Mouse (Mus musculus): ENCODE results near the gene 2200002D01Rik. TPM values are rescaled to one million over a fixed set of nuclear protein-coding genes. Genes with fewer than 3 reads are reported as not detected.

The 2200002D01Rik gene
- 1 to 10 TPM in 1 of 2 experiments, under 1 TPM in 1; 0.66 to 1.1 TPM for total RNA-seq (2021)
- long read RNA-seq, experiment 1, partial matches to known transcripts, result 0 of 1 reads
- long read RNA-seq, experiment 1, other reads (novel, unspliced or antisense), result 0 of 1 reads
- long read RNA-seq, experiment 2, partial matches to known transcripts, result 0 of 2 reads
- long read RNA-seq, experiment 2, other reads (novel, unspliced or antisense), result 0 of 2 reads

DNA sequence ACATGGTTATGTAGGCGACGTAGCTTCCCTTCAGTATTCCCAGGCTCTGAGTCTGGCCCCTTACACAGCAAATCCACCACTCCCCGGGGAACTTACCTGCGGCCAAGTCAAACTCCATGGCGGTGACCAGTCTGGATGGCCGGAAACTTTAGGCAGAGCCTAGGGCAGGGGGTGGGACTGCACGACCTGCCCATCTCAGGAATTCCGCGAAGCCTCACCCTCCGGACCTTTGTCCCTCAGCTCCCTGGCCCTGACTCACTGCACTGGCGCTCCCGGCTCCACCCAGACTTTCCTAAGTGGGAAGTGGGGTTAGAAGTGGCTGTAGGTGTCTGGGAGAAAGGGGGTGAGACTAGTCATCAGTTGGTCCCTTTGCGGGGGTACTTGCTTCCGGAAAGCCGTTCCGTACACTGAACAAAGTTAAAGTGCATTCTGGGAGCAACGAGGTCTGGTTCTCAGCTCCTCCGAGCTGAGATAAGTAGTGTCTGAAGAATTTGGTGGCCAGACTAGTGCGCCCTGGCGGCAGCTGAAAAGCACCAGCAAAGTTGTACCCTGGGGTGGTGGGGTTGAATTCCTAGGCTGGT, at the start of gene 2200002D01Rik:
Gene 2200002D01Rik, minus strand, starts transcription at position 206 of the 581 bp plus-strand sequence.
- no peak for DNase-seq (ENCODE audit: low spot score)

DNA sequence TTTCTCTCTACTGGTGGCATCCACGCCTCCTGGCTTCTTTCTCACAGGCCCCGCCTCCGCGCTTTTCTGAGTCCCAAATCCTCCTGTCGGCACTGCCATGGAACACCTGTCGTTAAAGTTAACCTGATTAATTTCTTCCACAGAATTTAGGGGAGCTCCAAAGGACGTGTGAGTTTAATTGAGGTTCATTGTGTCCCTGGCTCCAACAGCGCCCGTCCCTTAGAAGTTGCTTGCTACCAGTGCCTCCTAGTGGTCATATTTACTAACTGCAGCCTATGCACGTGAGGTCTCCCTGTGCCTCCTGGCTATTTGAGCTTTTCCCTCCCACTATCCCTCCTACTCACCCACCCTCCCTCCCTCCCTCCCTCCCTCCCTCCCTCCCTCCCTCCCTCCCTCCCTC, 48.7 kb upstream of the 2200002D01Rik start:
- DNase-seq (ENCODE audit: low spot score), result peak; percentile 76

DNA sequence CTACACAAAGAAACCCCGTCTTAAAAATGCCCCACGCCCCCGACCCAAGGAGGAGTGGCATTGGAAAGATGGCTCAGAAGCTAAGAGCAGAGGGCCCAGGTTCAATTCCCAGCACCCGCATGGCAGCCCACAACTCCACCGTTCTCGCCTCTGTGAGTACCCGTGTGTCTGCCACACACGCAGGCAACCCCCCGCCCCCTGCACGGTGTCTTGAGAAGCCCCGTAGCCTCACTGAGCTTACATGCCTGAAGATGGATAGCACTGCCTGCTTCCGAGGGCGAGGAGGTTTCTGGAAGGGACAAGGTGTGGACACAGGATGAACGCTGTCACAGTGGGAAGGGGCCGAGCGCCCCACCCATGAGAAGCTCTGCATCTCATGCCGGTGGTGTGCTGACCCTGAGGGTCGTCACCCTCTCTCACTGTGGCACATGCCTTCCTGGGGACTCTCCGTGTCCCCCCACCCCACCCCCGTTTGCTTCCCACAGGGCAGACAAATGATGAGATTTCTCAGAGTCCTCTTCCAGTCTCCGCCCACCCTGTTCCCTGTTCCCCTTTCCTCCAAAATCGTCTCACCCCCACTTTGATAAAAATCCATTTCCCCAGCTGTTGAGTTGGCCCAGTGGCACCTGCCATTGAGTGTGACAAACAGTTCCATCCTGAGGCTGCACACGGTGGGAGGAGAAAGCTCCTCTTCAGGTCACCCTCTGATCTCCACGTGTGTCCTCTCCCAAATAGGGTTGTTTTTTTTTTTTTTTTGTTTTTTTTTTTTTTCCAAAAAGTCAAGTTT, 47.8 kb upstream of the 2200002D01Rik start:
- no peak for DNase-seq (ENCODE audit: low spot score)

DNA sequence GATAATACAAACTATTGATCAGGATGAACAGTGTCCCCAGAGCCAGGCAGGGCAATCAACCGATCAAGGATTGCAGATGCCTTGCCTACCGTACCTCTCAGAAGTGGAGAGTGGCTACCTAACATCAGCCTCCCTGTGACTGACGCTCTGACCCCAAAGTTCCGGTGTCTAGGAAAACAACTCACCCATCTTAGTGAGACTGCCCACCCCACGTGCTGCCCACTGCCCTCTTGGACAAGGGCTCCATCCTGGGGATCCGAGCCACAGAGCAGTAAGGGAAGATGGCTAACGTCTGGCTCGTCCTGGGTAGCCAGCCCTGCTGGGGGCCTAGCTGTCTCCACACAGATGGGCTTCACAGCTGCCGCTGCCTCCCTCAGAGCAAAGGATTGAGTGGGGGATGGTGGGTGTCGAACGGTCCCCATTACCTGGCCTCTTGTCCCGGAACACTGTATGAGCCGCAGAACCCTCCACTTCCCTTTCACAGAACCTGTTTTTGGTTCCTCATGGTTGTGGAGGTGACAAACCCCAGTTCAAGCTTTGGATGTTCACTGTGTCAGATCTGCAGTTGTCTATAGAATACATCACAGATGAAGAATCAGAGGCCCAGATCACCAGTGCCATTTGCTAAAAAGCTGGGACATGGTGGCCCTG, 46.0 kb upstream of the 2200002D01Rik start:
- no peak for DNase-seq (ENCODE audit: low spot score)

DNA sequence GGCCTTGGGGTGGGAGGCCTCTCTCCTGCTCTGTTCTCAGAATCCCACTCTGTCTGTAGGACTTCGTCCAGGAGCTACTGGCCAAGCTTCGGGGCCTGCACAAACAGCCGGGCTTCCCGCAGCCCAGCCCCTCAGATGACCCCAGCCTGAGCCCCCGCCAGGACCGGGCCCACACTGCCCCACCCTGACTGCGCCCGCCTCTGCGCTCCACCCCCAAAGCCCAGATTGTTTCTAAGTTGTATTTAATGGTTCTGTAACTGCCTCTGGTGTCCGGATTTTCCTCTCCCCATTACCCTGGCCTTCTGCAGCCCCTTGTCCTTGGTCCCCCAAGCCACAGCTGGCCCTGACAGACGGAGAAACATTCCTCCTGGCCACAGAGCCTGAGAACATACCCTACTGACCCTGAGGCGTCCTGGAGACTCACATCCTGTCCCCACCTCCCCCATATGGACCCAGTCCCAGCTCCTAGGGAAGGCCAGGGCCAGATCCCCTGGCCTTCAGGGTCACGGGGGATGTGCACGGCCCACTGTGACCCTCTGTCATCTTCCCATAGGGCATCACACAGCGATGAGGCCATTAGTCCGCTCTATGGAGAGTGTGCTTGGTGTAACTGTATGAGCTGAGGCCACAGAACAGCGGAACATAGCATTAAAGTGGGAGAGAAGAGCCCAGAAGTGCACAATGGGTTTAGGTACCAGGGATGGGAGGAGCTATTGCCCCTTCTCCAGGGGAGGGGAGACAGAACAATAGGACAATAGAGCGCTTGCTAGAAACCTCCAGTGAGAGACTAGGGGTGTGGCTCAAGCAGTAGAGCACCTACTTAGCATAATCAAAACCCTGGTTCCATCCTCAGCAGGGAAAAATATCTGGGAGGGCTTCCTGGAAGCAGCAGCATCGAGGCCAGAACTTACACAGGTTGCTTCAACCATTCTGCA, 45.1 kb upstream of the 2200002D01Rik start:
- DNase-seq (ENCODE audit: low spot score), result no peak

DNA sequence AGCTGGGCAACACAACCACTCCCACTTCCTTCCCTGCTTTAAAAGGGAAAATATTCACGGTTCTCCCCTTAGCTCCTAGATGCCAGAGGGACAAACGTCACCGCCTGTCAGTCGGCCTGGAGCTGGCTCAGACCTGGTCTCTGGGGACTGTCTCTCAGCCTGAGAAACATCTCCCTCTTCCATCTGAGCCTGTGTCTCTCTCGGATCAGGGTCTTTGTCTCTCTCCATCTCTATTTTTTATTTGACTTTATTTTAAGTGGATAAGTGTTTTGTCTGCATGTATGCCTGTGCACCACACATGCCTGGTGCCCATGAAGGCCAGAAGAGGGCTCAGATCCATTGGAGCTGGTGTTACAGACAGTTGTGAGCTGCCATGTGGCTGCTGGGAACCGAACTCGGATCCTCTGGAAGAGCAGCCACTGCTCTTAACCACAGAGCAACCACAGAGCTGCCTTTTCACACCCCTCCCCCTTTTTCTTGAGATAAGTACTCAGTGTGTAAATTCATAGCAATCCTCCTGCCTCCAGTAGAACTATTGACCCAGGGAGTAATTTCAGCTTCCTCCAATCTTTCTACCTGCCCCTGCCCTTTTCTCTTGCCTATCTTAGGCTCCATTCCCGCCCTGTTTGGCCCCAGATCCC, 44.3 kb upstream of the 2200002D01Rik start:
- DNase-seq (ENCODE audit: low spot score), result peak; percentile 43

DNA sequence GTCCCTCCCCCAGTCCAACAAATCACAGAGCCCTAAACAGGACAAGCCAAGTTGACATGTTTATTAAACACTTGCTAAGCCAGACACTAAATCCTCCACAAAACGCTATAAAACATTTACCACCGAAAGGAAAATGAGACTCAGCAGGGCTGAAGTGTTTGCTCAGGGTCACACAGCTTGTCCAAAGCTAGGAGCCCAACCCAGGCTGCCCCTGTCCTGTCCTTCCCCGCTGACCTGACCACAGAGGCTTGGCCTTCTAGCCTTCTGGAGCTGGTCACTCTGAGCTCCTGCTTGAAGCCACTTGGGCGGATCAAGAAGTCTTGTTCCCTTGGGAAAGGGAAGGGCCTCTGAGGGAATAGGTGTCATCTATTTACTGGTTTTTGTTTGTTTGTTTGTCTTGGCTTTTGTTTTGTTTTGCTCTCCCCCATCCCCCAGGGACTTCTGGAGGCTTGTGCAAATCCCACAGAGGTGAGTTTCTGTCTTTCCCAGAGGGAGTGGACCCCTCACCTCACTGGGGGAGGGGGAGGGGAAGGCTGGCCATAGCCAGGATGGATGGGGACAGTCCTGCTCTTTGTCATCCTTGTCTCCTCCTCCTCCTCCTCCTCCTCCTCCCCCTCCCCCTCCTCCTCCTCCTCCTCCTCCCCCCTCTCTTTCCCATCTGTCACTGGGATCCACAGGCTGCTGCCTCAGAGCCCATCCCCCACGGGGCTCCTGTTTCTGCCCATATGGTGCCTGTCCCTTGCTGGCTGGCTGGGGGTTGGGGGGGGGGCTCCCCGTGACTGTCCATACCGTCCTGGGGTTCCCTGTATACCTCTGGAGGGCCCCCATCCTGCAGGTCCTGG, 43.6 kb upstream of the 2200002D01Rik start:
- no peak for DNase-seq (ENCODE audit: low spot score)

DNA sequence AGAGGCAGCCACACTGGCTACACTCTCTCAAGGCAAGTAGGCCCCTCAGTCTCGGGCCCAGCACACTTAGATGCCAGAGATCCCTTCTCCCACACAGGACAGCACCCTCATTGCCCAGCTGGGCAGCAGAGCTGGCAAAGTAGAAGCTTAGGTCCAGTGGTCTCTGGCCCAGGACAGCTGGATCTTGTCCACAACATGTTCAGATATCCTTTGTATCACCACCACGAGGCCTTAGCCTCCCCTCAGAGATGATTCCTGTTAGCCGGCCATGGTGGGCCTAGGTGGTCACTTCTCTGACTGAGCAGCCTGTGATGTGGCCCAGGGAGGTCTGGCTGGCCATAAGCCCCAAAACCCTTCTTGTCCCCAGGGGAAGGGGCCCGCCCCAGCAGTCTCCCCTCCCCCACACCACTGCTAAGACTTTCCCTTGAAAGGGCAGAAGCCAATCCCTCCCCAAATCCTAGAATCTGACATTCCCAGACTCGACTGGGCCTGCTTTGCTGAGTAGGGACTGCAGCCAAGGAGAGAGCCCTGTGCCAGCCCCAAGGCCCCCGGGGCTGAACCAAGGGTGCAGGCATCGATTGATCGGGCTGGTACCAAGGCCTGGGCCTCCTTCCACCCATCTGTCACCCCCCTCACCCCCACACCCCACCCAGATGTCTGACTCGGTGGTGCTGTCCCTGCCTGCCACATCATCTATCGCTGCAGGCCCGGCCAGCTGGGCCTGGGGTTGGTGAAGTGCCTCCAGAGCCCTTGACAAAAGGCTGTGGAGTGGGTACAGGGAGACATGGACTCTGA, 42.6 kb upstream of the 2200002D01Rik start:
- DNase-seq (ENCODE audit: low spot score), result no peak

DNA sequence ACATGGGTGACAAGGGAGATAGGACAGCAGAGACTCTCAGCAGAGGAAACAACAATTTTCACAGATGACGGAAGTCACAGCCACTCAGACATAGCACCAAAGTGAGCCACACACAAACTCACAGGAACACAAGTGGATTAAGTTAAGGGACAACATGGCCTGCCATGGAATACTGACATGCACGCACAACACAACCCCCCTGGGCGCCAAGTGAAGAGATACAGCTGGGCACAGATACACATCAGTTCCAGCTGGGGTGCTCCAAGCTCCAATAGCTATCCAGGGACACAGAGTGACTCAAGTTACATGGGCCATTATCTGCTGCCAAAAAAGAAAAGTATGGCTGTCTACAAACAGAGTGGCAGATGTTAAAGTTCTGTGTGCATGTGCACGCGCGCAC, 41.6 kb upstream of the 2200002D01Rik start:
- no peak for DNase-seq (ENCODE audit: low spot score)

DNA sequence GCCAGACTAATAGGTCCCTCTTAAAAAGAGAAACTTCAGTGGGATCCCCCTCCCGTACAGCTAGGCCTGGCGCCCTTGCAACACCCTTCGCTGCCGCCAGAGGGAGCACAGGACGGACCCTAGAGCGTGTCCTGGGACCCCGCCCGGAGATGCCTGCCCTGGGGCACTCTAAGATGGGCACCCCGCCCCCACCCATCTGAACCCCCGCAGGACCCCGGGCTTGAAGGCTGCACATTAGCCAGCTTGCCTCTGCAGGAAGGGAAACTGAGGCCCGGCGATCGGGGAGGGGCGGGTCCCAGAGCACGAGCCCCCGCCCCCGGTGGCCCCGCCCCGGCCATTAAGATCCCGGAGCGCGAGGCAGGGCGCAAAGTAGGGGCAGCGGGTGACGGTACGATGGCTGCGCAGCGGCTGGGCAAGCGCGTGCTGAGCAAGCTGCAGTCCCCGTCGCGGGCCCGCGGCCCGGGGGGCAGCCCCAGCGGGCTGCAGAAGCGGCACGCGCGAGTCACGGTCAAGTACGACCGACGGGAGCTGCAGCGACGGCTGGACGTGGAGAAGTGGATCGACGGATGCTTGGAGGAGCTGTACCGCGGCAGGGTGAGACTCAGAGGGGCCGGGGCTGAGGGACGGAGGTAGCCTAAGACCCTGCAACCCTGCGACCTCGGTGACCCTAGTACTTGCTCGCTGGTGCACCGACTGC, 40.8 kb upstream of the 2200002D01Rik start, which contains the start of gene Ppp1r14a:
Gene Ppp1r14a, plus strand, starts transcription at position 367 of the 697 bp plus-strand sequence.
- peak; percentile 71 for DNase-seq (ENCODE audit: low spot score)

DNA sequence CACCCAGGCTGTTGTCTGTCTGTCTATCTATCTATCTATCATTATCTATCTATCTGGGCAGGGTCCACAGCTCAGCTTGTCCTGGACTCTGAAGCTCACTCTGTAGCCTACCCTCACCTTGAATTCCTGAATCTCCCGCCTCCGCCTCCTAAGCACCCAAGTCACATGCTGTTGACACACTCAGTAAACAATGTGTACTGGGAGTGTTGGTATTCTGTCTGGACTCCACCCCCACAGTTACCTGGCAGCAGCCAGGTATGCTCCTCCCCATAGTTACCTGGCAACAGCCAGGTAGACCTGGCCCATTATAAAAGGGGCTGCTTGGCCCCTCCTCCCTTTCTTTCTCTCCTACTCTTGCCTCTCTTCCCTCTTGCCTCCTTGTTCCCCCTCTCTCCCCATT, 39.8 kb upstream of the 2200002D01Rik start:
- DNase-seq (ENCODE audit: low spot score), result no peak

DNA sequence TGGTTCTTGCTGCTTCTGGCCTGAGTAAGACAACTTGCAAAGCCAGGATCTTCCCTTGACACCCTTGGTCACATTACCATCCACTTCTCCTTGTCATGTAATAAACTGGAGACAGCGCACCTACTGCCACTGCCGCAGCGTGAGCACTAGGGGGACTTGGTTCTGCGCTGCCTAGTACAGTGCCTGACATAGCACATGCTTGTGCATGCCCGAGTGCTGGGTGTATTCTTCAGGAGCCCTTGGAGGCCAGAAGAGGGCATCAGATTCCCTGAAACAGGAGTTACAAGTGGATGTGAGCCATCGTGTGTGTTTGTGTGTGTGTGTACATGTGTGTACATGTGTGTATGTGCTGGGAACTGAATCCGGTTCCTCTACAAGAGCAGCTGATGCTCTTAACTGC, 39.2 kb upstream of the 2200002D01Rik start:
- DNase-seq (ENCODE audit: low spot score), result no peak

DNA sequence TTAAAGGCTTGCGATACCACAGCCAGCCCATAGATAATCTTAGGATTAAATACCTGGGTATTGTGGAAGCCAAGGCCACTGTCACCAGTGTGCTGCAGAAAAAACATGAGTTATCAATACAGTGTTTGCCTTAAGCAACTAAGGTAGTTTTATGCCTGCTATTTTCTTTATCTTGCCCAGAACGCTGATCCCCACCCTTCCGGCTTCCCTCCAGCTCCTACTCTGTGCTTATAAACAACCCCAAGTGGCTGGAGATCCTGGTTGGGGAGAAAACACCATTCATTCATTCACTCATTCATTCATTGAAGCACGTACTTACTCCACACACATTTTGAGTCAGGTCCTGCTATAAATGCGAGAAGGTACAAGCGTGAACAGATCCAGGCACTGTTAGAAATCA, 36.3 kb upstream of the 2200002D01Rik start:
- no peak for DNase-seq (ENCODE audit: low spot score)

DNA sequence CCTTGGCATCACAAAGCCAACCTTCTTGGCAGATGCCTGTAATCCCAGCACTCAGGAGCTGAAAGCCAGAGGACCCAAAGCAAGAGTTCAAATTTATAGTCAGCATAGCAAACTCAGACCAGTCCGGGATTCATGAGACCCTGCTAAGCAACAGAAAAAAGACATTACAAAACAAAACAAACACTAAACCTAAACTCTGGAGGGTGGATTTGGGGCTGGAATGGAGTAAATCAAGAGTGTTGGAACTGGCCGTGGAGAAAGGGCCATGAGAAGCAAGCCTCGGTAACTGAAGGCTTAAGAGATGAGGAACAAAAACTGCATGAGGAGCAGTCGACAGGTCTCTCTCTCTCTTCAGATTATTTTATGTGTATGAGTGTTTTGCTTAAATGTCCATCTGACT, 35.6 kb upstream of the 2200002D01Rik start:
- no peak for DNase-seq (ENCODE audit: low spot score)

DNA sequence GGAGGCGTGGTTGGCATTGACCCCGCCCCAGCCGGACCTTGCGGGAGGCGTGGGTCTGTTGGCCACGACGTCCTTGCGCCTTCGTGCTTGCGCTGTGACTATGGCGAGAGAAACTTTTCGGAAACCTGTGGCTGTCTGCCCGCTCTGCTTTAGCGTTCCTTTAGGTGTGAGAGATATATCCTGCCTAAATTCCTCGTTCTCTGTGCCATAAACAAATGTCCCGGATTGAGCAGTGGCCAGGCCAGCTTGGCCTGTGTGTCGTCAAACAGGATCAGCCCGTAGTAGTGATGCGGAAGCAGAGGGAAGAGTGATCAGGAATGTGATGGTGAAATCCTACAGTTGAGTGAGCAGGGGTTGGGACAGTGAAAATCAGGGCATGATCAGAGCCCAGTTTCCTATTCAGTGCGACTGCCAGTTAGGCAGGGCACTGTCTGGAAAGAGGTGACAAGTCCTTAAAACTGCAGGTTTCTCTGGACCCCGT, 33.8 kb upstream of the 2200002D01Rik start:
- DNase-seq (ENCODE audit: low spot score), result no peak

DNA sequence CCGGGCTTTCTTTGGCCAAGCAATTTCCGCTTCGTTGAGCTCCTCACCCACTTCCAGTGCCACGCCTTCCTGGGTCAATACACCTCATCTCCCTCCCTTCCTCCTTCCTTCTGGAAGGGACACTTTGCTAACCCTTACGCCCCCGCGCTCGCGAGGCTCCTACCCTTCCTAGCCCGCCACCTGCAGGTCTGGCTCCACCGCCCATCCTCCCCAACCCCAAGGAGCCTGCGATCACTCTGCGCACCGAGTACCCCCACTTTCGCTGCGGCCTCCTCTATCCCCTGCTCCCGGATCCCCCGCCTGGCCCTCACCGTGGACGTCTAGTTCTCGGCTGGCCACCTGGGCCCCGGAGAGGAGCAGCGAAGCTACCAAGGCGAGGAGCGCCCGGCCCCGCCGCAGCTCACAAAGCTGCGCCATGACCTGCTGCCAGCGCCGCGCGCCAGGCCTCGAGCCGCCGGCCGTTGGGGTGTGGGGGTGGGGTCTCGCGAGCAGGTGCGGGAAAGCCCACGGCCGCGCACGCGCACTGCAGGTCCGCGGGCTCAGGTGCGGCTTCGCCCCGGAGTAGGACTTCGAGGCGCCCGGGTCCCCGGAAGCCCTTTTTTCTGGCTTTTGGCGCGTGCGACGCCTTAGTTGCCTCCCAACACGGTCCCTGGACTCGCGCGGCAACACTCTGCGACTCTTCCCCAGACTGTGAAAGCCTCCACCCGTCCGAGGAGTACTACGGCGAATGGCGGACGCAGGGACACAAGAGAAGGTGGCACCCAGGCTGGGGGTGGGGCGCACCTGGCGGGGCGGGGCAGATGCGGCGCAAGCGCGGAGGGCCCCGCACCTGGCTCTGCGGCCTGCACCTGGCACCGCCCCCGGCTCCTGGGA, 33.2 kb upstream of the 2200002D01Rik start, which contains the start of gene Spint2:
Gene Spint2, minus strand, starts transcription at position 712 of the 873 bp plus-strand sequence.
- DNase-seq (ENCODE audit: low spot score), result no peak

DNA sequence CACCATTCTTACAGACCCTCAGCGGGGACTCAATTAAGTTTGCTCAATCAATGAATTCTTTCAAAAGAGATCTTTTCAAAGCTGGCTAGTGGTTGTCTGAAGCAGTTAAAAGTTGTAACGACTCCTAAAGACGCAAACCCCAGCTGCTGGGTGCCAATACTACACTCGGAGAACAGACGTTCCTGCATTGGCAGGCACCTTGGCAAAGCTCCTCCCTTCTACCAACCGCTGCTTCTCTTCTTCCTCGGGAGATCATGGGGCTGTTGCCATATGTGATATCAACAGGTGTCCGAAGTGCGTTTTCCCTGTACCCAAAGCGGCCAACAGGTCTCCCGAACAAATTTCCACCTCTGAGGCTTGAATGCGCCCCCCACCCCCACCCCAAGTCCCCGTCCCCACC, 32.5 kb upstream of the 2200002D01Rik start:
- no peak for DNase-seq (ENCODE audit: low spot score)

All from gastrocnemius, adult 18-20 months (tissue).